Mouse (Mus musculus): ENCODE measurements around the gene Prpf39. TPM values are rescaled to one million over a fixed set of nuclear protein-coding genes. Genes with fewer than 3 reads are reported as not detected.
A peak's percentile ranks its signal among the peaks of the same experiment; 100 is the strongest.

Prpf39 gene
- polyA plus RNA-seq, 1 experiment = 4.3 TPM

- Histone ChIP-seq H3K79me3 (ENCODE audit: low read depth) (peaks cover 27% of the 10 kb centered on the region), H3K36me3 (ENCODE audit: control insufficient read depth, insufficient read depth) (peaks cover 35% of the 10 kb centered on the region), H3ac (ENCODE audit: control insufficient read depth, insufficient read length, low read depth) (peak overlapping the region; percentile 89), H3K4me3 (ENCODE audit: insufficient read depth, poor library complexity, severe bottlenecking) (peak overlapping the region; percentile 65), H3K27me3 (ENCODE audit: control insufficient read depth, insufficient read depth, insufficient read length) (no peaks in the 10 kb centered on the region), H3K79me2 (ENCODE audit: control insufficient read depth, insufficient read depth) (peaks cover 61% of the 10 kb centered on the region)
- TF ChIP-seq USF1 (IDR thresholded peaks at IDR 0.05; ENCODE audit: low read depth) = no peak
- no peak for TF ChIP-seq CEBPB (IDR thresholded peaks at IDR 0.05; ENCODE audit: low read depth)
- no peak for TF ChIP-seq MYOG (IDR thresholded peaks at IDR 0.05; ENCODE audit: control insufficient read depth, extremely low read depth, insufficient read length)
- no peak for TF ChIP-seq MYOD1 (IDR thresholded peaks at IDR 0.05; ENCODE audit: control insufficient read depth, insufficient read length, low read depth)
- no peak for TF ChIP-seq FOSL1 (IDR thresholded peaks at IDR 0.05; ENCODE audit: insufficient read depth, low read length, poor library complexity, severe bottlenecking)
- no peak for TF ChIP-seq CTCF (IDR thresholded peaks at IDR 0.05; ENCODE audit: control insufficient read depth, insufficient read depth, insufficient read length)
- no peak for TF ChIP-seq MAX (IDR thresholded peaks at IDR 0.05)
Observed at GRCm38 (mm10) chr12:65072911-65073610, 36.9 kb downstream of the Prpf39 start.

GRCm38 (mm10) chr12:65073611-65074178 is 37.6 kb downstream of the Prpf39 start, which contains the start of gene Fkbp3:
Fkbp3 (minus strand) TSS chr12:65074007.
- no peaks in the 10 kb centered on the region for H3K27me3 ChIP-seq (ENCODE audit: control insufficient read depth, insufficient read depth, insufficient read length)

GRCm38 (mm10) chr12:65074651-65075050 is 38.5 kb downstream of the Prpf39 start:
- Histone ChIP-seq H3ac (ENCODE audit: control insufficient read depth, insufficient read length, low read depth) (peak overlapping the region; percentile 24), H3K27me3 (ENCODE audit: control insufficient read depth, insufficient read depth, insufficient read length) (no peaks in the 10 kb centered on the region), H3K79me3 (ENCODE audit: low read depth) (peaks cover 27% of the 10 kb centered on the region), H3K4me3 (ENCODE audit: insufficient read depth, poor library complexity, severe bottlenecking) (no peak overlapping the region), H3K79me2 (ENCODE audit: control insufficient read depth, insufficient read depth) (peaks cover 61% of the 10 kb centered on the region), H3K36me3 (ENCODE audit: control insufficient read depth, insufficient read depth) (peaks cover 31% of the 10 kb centered on the region)
- TF ChIP-seq CTCF (IDR thresholded peaks at IDR 0.05; ENCODE audit: control insufficient read depth, insufficient read depth, insufficient read length) = no peak
- TF ChIP-seq USF1 (IDR thresholded peaks at IDR 0.05; ENCODE audit: low read depth) = no peak

More at GRCm38 (mm10) chr12:65073611-65074178, 37.6 kb downstream of the Prpf39 start, which contains the start of gene Fkbp3:
- no peak for TF ChIP-seq CEBPB (IDR thresholded peaks at IDR 0.05; ENCODE audit: low read depth)
- no peak for TF ChIP-seq MYOD1 (IDR thresholded peaks at IDR 0.05; ENCODE audit: control insufficient read depth, insufficient read length, low read depth)
- no peak for TF ChIP-seq MAX (IDR thresholded peaks at IDR 0.05)
- TF ChIP-seq USF1 (IDR thresholded peaks at IDR 0.05; ENCODE audit: low read depth) = no peak
- no peak for TF ChIP-seq CTCF (IDR thresholded peaks at IDR 0.05; ENCODE audit: control insufficient read depth, insufficient read depth, insufficient read length)
- TF ChIP-seq FOSL1 (IDR thresholded peaks at IDR 0.05; ENCODE audit: insufficient read depth, low read length, poor library complexity, severe bottlenecking) = no peak
- no peak for TF ChIP-seq MYOG (IDR thresholded peaks at IDR 0.05; ENCODE audit: control insufficient read depth, extremely low read depth, insufficient read length)
- H3K36me3 ChIP-seq (ENCODE audit: control insufficient read depth, insufficient read depth) = peaks cover 29% of the 10 kb centered on the region
- H3K79me3 ChIP-seq (ENCODE audit: low read depth) = peaks cover 27% of the 10 kb centered on the region
- peak within 1 kb of the TSS; percentile 65 for H3K4me3 ChIP-seq (ENCODE audit: insufficient read depth, poor library complexity, severe bottlenecking)
- H3K79me2 ChIP-seq (ENCODE audit: control insufficient read depth, insufficient read depth) = peaks cover 61% of the 10 kb centered on the region
- peak within 1 kb of the TSS; percentile 89 for H3ac ChIP-seq (ENCODE audit: control insufficient read depth, insufficient read length, low read depth)

GRCm38 (mm10) chr12:65075085-65075732 is 39.1 kb downstream of the Prpf39 start, which contains the start of gene Fancm:
Fancm (plus strand) TSS chr12:65075603.
- H3K27me3 ChIP-seq (ENCODE audit: control insufficient read depth, insufficient read depth, insufficient read length) = no peaks in the 10 kb centered on the region

GRCm38 (mm10) chr12:65075733-65076310 is 39.7 kb downstream of the Prpf39 start:
- peaks cover 52% of the 10 kb centered on the region for H3K79me2 ChIP-seq (ENCODE audit: control insufficient read depth, insufficient read depth)
- TF ChIP-seq MAX (IDR thresholded peaks at IDR 0.05) = no peak
- no peak for TF ChIP-seq CEBPB (IDR thresholded peaks at IDR 0.05; ENCODE audit: low read depth)
- TF ChIP-seq MYOD1 (IDR thresholded peaks at IDR 0.05; ENCODE audit: control insufficient read depth, insufficient read length, low read depth) = no peak
- TF ChIP-seq CTCF (IDR thresholded peaks at IDR 0.05; ENCODE audit: control insufficient read depth, insufficient read depth, insufficient read length) = no peak
- TF ChIP-seq MYOG (IDR thresholded peaks at IDR 0.05; ENCODE audit: control insufficient read depth, extremely low read depth, insufficient read length) = no peak
- TF ChIP-seq USF1 (IDR thresholded peaks at IDR 0.05; ENCODE audit: low read depth) = no peak
- TF ChIP-seq FOSL1 (IDR thresholded peaks at IDR 0.05; ENCODE audit: insufficient read depth, low read length, poor library complexity, severe bottlenecking) = no peak
- peak overlapping the region; percentile 61 for H3K4me3 ChIP-seq (ENCODE audit: insufficient read depth, poor library complexity, severe bottlenecking)
- peaks cover 20% of the 10 kb centered on the region for H3K36me3 ChIP-seq (ENCODE audit: control insufficient read depth, insufficient read depth)
- peak overlapping the region; percentile 86 for H3ac ChIP-seq (ENCODE audit: control insufficient read depth, insufficient read length, low read depth)
- H3K79me3 ChIP-seq (ENCODE audit: low read depth) = peaks cover 23% of the 10 kb centered on the region
- no peaks in the 10 kb centered on the region for H3K27me3 ChIP-seq (ENCODE audit: control insufficient read depth, insufficient read depth, insufficient read length)

More at GRCm38 (mm10) chr12:65075085-65075732, 39.1 kb downstream of the Prpf39 start, which contains the start of gene Fancm:
- H3ac ChIP-seq (ENCODE audit: control insufficient read depth, insufficient read length, low read depth) = peak within 1 kb of the TSS; percentile 86
- peak within 1 kb of the TSS; percentile 61 for H3K4me3 ChIP-seq (ENCODE audit: insufficient read depth, poor library complexity, severe bottlenecking)
- no peak for TF ChIP-seq CTCF (IDR thresholded peaks at IDR 0.05; ENCODE audit: control insufficient read depth, insufficient read depth, insufficient read length)
- no peak for TF ChIP-seq USF1 (IDR thresholded peaks at IDR 0.05; ENCODE audit: low read depth)
- no peak for TF ChIP-seq MYOD1 (IDR thresholded peaks at IDR 0.05; ENCODE audit: control insufficient read depth, insufficient read length, low read depth)
- no peak for TF ChIP-seq MYOG (IDR thresholded peaks at IDR 0.05; ENCODE audit: control insufficient read depth, extremely low read depth, insufficient read length)
- no peak for TF ChIP-seq MAX (IDR thresholded peaks at IDR 0.05)
- no peak for TF ChIP-seq CEBPB (IDR thresholded peaks at IDR 0.05; ENCODE audit: low read depth)
- TF ChIP-seq FOSL1 (IDR thresholded peaks at IDR 0.05; ENCODE audit: insufficient read depth, low read length, poor library complexity, severe bottlenecking) = no peak
- peaks cover 57% of the 10 kb centered on the region for H3K79me2 ChIP-seq (ENCODE audit: control insufficient read depth, insufficient read depth)
- H3K79me3 ChIP-seq (ENCODE audit: low read depth) = peaks cover 23% of the 10 kb centered on the region
- H3K36me3 ChIP-seq (ENCODE audit: control insufficient read depth, insufficient read depth) = peaks cover 26% of the 10 kb centered on the region

All from C2C12 (cell line).